Mouse (Mus musculus): ENCODE results near the gene Tmbim7.

The Tmbim7 gene

DNA sequence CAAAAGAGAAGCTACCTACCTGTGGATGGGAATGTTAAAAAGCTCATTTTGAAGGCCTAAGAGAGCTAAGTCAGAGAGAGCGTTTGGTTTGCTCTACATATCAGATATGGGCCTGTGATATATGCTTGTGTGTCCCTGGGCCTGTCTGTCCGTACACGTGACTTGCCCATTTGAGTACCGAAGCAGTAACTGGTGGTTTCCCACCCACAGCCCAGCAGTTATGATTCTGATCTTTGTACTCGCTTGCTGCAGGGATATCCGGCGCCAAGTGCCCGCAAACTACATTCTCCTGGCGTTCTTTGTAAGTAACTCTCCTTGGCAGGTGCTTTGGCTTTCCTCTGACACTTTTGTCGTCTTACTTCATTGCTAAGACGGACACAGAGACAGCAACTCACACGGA lies 15.6 kb downstream of the Tmbim7 start:
- no peak for DNase-seq (ENCODE audit: low read depth)

DNA sequence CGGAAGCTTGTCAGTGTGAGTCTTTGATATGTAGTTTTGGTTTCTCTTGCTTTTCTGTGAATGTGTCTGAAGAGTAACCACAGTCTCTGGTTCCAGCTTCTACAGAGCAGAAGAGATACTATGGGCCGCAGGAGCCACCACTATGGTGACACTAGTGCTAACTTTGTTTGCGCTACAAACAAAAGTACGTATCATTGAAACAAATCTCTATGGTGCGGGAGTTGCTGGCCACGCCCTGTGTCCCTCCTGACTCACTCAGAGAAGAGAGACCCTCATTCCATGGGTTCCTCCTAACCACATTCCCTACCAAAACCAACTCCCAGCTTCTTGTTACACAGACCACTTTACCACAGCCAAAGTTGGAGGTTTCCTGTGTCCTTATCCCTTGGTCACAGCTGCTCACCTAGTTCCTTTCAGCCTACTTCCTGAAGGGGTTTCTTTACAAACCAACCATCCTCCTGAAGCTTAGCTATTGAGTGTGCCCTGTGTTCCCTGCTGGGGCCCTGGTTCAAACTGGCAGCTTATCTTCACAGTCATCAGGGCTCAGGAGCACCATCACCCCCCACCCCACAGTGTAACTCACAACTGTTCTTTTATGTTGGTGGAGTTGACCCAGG lies 19.1 kb downstream of the Tmbim7 start:
- no peak for DNase-seq (ENCODE audit: low read depth)

DNA sequence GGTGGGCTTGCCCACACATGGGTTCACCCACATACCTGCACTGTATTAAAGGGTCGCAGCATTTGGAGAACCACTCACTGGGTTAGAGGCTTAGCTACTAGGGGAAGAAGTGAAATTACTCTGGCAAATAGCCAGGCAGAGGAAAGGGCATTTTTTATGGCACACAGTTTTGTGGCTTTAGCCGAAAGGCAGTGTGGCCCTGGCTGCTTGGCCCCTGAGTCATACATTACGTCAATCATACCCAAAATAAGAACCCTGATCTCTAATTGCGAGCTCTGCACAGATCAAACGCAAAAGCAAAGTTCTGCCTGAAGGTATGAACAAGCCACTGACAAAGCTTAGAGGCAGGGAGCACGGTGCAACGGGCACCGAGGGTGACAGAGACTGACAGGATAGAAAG lies 37.3 kb downstream of the Tmbim7 start:
- DNase-seq (ENCODE audit: low read depth) = peak; percentile 60

DNA sequence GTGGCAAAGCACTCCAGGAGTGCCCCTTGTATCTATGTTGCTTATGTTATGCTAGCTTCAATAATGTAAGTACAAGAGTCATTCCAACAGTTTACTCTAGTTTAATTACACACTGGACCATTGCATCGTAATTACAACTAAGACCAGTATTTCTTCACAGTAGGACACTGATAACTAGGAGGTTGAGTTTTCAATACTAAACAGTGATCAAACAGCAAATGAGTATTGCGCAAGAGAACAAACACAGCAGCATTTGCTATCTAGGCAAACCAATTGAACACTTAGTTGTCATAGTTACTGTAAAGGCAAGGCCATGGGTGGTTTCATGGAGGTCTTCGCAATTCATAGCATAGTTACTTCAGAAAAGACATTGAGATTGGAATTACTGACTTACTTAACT lies 40.3 kb downstream of the Tmbim7 start:
- no peak for DNase-seq (ENCODE audit: low read depth)

DNA sequence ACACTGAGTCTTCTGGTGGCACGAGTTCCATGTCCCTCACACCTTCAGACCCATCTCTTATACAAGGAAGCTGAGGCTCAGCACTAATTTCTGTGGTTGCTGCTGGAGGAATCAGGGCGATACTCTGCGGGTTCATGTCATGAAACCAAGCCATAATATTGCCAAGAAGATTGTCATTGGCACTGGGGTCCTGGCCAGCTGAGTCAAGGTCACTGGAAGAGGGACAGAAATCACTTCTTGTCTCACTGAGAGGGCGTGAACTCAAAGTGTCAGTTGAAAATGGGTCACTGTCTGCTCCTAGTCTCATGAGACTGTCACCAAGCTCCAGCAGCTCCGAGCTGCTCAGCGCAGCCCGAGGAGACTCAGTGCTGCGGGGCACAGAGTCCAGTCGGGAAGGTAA lies 42.0 kb downstream of the Tmbim7 start:
- DNase-seq (ENCODE audit: low read depth) = no peak

DNA sequence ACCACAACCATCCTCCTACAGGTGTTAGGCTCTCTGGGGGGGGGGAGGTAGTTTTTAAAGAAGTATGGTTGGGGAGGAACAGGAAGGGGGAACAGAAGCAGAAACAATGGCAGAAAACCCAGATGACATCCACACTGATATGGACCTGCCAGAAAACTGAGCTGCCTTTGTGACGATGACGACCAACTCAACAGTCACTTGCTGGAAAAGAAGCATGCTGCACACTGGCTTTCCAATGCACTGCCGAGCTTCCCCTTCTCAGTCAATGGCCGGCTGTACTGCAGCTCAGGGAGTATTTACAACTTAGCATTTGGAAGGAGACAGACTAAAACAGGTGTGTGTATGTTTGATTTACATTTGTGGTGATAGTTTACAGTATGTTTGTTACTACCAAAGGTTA lies 44.2 kb downstream of the Tmbim7 start:
- no peak for DNase-seq (ENCODE audit: low read depth)

DNA sequence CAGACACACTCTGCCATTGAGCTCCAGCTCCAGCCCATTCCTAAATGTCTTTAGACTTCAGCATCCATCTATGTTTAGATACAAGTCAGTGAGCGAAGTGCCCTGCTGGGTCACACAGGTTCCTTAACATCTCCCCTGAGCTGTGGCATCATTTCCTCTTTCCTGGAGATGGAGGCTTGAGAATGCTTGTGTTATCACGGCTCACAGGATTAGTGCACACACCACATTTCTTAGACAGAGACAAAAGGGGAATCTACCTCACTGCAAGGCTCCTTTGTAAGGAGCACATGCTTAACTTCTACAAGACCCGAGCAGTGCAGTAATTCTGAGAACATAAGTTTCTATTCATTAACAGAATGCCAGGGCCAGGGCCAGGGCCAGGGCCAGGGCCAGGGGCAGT lies 45.0 kb downstream of the Tmbim7 start:
- no peak for DNase-seq (ENCODE audit: low read depth)

DNA sequence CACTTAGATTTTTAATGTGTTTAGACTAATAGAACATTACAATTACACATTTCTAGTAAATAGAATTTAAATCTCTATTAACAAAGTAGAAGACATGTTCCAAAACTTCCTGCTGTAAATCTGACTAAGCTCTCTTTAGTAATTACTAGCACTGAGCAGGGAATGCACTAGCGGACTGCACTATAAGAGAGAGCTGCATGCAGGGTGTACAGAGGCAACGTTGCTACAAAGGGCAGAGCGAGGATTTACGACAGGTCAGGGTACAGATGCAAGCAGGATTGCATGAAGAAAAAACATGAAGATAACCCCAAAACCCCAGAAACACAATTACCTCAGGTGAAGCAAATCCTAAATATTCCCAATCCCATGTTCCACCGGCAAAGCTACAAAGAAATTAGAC lies 49.0 kb downstream of the Tmbim7 start:
- DNase-seq (ENCODE audit: low read depth) = no peak

DNA sequence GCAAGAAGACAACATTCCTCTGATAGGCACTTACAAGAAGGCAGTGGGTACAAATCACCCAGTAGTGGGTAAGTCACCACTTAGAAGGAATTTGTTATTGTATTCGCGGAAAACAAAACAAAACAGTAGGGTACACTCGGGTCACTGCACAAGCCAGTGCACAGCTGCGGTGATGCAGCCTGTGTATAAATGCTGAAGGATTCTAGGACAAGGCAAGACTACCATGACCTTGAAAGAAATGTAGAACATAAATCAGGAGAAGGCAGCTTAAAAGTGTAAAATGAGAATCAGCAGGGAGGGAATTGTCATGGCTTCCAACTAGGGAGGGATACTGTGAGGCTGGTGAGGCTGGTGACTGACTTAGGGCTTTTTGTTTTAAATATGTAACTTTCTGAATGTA lies 51.2 kb downstream of the Tmbim7 start:
- no peak for DNase-seq (ENCODE audit: low read depth)

DNA sequence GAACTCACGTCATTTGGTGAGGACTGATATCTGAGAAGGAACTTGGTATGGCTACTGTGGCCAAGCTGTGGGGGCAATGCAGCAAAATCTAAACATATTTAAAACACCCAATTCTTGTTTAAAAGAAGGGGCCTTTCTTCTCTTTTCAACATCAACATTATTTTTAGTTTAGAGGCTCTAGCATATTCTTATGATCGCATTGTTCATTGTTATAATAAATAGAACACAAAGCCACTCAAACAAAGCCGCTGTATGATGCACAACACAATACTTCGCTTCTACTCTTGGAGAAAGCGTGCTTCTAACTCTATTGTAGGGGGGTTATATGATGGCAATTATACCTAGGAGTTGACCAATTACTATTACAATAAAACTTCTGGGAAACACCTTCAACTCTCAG lies 64.8 kb downstream of the Tmbim7 start:
- no peak for DNase-seq (ENCODE audit: low read depth)

DNA sequence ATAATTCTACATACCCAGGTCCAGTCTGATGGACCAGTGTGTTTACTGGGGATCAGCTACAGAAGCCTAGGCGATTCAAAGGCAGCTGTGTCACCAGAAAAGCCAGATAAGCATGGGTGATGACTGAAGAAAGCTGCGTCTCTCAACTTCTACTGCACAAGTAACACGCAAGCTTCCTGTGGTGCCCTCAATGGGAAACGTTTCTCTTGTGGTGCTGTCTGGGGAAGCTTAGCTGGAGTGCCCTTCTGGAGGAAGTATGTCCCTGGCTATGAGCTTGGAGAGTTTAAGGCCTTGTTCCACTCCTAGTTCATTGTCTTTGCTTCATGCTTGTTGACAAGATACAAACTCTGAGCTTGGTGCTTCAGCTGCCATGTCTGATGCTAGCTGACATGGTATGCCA lies 68.4 kb downstream of the Tmbim7 start:
- DNase-seq (ENCODE audit: low read depth) = no peak

DNA sequence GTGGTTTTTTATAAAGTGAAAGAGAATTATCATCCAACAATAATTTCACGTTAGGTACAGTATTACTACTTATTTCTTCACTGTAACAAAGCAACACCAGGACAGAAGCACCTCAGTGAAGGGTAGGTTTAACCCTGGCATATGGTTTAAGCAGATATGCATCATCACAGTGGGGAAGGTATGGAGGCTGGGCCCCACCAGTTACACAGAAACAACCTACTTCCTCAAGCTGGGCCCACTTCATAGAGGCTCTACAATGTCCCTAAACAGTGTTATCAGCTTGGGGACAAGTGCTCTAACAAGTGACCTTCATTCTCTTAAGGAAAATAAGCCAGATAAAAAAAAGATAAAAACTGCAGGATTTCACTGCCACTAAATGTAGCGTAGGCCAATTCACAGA lies 71.9 kb downstream of the Tmbim7 start:
- DNase-seq (ENCODE audit: low read depth) = no peak

DNA sequence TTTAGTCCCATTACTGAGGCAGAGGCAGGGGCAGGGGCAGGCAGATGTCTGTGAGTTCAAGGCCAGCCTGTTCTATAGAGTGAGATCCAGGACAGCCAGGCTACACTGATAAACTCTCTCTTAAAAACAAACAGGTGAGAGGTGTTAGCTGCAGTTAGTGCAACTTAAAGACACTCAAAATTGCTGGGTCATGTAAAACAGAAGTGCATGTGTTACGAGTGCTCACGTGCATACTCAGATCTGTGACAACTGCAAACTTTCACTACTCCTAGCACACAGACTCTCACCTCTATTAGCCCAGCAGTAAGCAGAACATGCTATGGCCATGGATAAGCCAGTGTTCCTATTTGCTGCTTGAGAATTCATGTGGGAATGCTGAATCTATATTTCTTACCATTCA lies 72.4 kb downstream of the Tmbim7 start:
- DNase-seq (ENCODE audit: low read depth) = no peak

DNA sequence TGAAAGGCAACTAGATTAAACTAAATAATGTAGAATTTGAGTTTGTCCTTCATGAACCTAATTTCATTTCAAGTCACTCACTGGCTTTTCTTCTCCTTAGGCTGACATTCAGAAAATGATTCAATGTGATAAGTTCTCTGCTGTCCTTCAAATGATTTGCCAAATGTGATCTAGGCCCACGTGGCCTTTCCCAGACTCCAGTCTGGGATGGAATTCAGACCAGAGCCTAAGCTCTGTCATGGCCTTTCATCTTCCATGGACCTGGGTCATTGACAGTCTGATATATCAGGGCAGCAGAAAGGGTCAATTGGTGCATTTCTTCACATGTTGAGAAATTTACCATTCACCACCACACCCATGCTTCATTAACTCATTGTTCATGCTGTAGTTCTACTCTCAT lies 74.5 kb downstream of the Tmbim7 start:
- no peak for DNase-seq (ENCODE audit: low read depth)

DNA sequence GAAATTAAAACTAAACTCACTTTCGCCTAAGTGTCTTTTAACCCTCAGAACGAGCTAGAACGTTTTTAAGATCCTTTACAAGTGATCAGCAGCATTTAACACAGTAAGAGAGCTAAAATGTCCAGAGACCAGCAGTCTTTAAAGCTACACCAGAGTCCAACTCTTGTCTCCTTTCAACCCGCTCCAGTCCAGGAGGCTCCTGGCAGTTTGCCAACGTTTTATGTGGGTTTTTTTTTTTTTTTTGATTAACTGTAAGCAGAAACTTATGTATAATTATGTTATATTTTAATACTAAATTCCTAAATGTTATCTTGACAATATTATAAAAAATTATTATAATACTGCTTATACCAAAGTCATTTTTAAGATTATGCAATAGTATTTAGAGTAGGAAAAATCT lies 77.8 kb downstream of the Tmbim7 start:
- no peak for DNase-seq (ENCODE audit: low read depth)
